9 mouse cellular contexts compared by ENCODE assay signal in the genomic region with DNA sequence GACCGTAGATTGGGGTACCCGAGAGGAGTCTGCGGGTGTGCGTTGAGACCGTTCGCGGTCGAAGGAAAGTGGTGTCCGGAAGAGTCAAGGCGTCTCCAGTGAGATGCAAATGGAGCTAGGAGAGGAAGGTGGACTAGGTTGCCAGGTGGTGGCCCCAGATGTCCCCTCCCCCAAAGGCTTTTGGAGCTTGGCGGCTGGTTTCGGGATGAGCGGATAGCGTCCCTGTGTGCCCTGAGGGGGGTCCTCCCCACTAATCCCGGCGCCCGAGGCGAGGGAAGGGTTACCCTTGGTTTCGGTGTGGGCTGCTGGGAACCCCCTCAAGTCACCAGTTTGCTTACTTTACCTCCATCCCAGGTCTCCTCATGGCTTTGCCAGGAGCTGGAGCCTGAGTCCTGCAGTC. TPM values are rescaled to one million over a fixed set of nuclear protein-coding genes. Genes with fewer than 3 reads are reported as not detected.
DNase-seq lines count a peak whose midpoint lies in the region; ATAC-seq and TF ChIP-seq lines count a peak whose summit lies in the region.
"Had no signal": no experiment of that assay in that cellular context is flagged by ENCODE, and none has a peak within 500 bp of the region (broad histone marks: within the 10 kb centered on the region; RNA-seq: fewer than 3 reads in every experiment).

No protein-coding gene starts in this region.

- no peaks in the 10 kb centered on the region for H3K36me3 ChIP-seq in heart, embryonic 14.5 days (ENCODE audit: control insufficient read depth, insufficient read depth, low read length)
- H3K36me3 ChIP-seq in ES-E14 (ENCODE audit: control insufficient read depth, insufficient read depth, low read length, poor library complexity, severe bottlenecking) = peaks cover 16% of the 10 kb centered on the region; the same call in 1 of the 2 replicates
- H3K36me3 ChIP-seq in forebrain, embryonic 16.5 days (ENCODE audit: control insufficient read depth, insufficient read depth) = no peaks in the 10 kb centered on the region
- no peaks in the 10 kb centered on the region for H3K36me3 ChIP-seq in liver, embryonic 14.5 days (replicated peaks; ENCODE audit: control insufficient read depth, insufficient read depth, low read depth)

- H3K27ac ChIP-seq in heart, embryonic 14.5 days (replicated peaks in 1 of 2; ENCODE audit: control insufficient read depth in 1 of 2, insufficient read depth in 1 of 2, low read depth in 2 of 2, low read length in 2 of 2) = no peak overlapping the region
- peak overlapping the region; percentile 86 for H3K27ac ChIP-seq in ES-E14 (ENCODE audit: insufficient read depth, low read depth, low read length, poor library complexity, severe bottlenecking)
- H3K27ac ChIP-seq in forebrain, embryonic 16.5 days (ENCODE audit: low read length) = no peak overlapping the region
- no peak overlapping the region for H3K27ac ChIP-seq in liver, embryonic 14.5 days

- H3K9me3 ChIP-seq in heart, embryonic 14.5 days (ENCODE audit: control insufficient read depth, low read length) = no peaks in the 10 kb centered on the region
- H3K9me3 ChIP-seq in ES-E14 (ENCODE audit: control insufficient read depth, insufficient read depth, low read depth, low read length) = no peaks in the 10 kb centered on the region
- no peaks in the 10 kb centered on the region for H3K9me3 ChIP-seq in forebrain, embryonic 16.5 days (ENCODE audit: control insufficient read depth, low read length)
- no peaks in the 10 kb centered on the region for H3K9me3 ChIP-seq in liver, embryonic 14.5 days (ENCODE audit: control insufficient read depth, low read length)

- 0% methylated on average over 19 of the region's 19 CpGs for WGBS in heart, embryonic 14.5 days
- WGBS in forebrain, embryonic 16.5 days = under 1% methylated on average over 19 of the region's 19 CpGs
- WGBS in liver, embryonic 14.5 days (ENCODE audit: insufficient replicate concordance) = 2% methylated on average over 19 of the region's 19 CpGs

- H3K4me2 ChIP-seq in heart, embryonic 14.5 days (ENCODE audit: low read length) = peak overlapping the region; percentile 97
- H3K4me2 ChIP-seq in forebrain, embryonic 16.5 days (ENCODE audit: low read length) = peak overlapping the region; percentile 78
- peak overlapping the region; percentile 47 for H3K4me2 ChIP-seq in liver, embryonic 14.5 days (ENCODE audit: low read depth)

- intact Hi-C loops in heart, postnatal 14 days (cut with DNase I) = no loop called here

- peaks cover 59% of the 10 kb centered on the region for H3K27me3 ChIP-seq in heart, embryonic 14.5 days (ENCODE audit: control insufficient read depth, insufficient read depth, low read length)
- H3K27me3 ChIP-seq in forebrain, embryonic 16.5 days (replicated peaks; ENCODE audit: control insufficient read depth, insufficient read depth, low read length) = peaks cover 31% of the 10 kb centered on the region
- H3K27me3 ChIP-seq in liver, embryonic 14.5 days (ENCODE audit: control insufficient read depth, insufficient read depth, low read length) = peaks cover 31% of the 10 kb centered on the region
- H3K27me3 ChIP-seq: Patski had no signal

- no peak for TF ChIP-seq EP300 in liver, embryonic 14.5 days (IDR thresholded peaks at IDR 0.05; ENCODE audit: low read depth)

- peaks cover 2 to 16% of the 10 kb centered on the region in 2 experiments; a peak in 3 of 4 replicates for H3K4me1 ChIP-seq in heart, embryonic 14.5 days (ENCODE audit: control insufficient read depth in 2 of 2, insufficient read depth in 2 of 2, low read length in 2 of 2)
- H3K4me1 ChIP-seq in ES-E14 (ENCODE audit: control insufficient read depth in 2 of 2, insufficient read depth in 2 of 2, low read length in 2 of 2, poor library complexity in 1 of 2) = peaks cover 17 to 29% of the 10 kb centered on the region in 2 experiments
- H3K4me1 ChIP-seq in forebrain, embryonic 16.5 days (replicated peaks; ENCODE audit: control insufficient read depth, insufficient read depth, low read length) = peaks cover 14% of the 10 kb centered on the region
- H3K4me1 ChIP-seq in liver, embryonic 14.5 days (replicated peaks; ENCODE audit: control insufficient read depth in 2 of 2, insufficient read depth in 2 of 2, low read length in 1 of 2) = no peaks in the 10 kb centered on the region

- peak overlapping the region; percentile 45 to 55 for H3K4me3 ChIP-seq in heart, embryonic 14.5 days (ENCODE audit: control insufficient read depth in 1 of 2, insufficient read depth in 1 of 2, low read depth in 1 of 2, low read length in 2 of 2)
- H3K4me3 ChIP-seq in ES-E14 (ENCODE audit: insufficient read depth in 1 of 2, low read depth in 1 of 2, low read length in 2 of 2, poor library complexity in 1 of 2, severe bottlenecking in 1 of 2) = peak overlapping the region; percentile 78 to 81
- peak overlapping the region; percentile 47 for H3K4me3 ChIP-seq in forebrain, embryonic 16.5 days (replicated peaks; ENCODE audit: low read length)
- peak overlapping the region; percentile 41 to 53 for H3K4me3 ChIP-seq in liver, embryonic 14.5 days (ENCODE audit: insufficient read depth in 1 of 2, low read depth in 2 of 2, low read length in 2 of 2)

- no peak for TF ChIP-seq CTCF in liver, embryonic 14.5 days (IDR thresholded peaks at IDR 0.05; ENCODE audit: low read depth)

- no peak for ATAC-seq in heart, embryonic 14.5 days (ENCODE audit: insufficient number of reproducible peaks, insufficient read depth, low FRiP score, low read depth)
- ATAC-seq in forebrain, embryonic 16.5 days = no peak
- ATAC-seq in liver, embryonic 14.5 days (ENCODE audit: insufficient read depth) = no peak
- ATAC-seq: Patski had no signal

- no peak overlapping the region for H3K9ac ChIP-seq in heart, embryonic 14.5 days (ENCODE audit: low read length)
- H3K9ac ChIP-seq in ES-E14 (ENCODE audit: insufficient read depth, low read depth, low read length, poor library complexity, severe bottlenecking) = peak overlapping the region; percentile 80
- no peak overlapping the region for H3K9ac ChIP-seq in forebrain, embryonic 16.5 days (replicated peaks; ENCODE audit: low read depth, low read length)
- peak overlapping the region; percentile 20; the same call in 1 of the 2 replicates for H3K9ac ChIP-seq in liver, embryonic 14.5 days (replicated peaks)

- in situ Hi-C loops in ES-E14 (cut with MboI; ENCODE audit: low sequenced_read_pairs in 2 of 2, unreplicated experiment in 2 of 2) = no loop called here

- DNase-seq in heart, postnatal 14 days = no peak
- no peak for DNase-seq in ES-E14 (ENCODE audit: low read depth, low spot score)
- DNase-seq in liver, embryonic 14.5 days (ENCODE audit: low read depth in 3 of 3, low spot score in 3 of 3) = no peak
- no peak for DNase-seq in right cerebral cortex, postnatal 14 days
- no peak for DNase-seq in layer of hippocampus, postnatal 36 days
- no peak for DNase-seq in thymus, postnatal 36 days

TF ChIP-seq in ES-E14, 5 proteins besides CTCF, POLR2A, EP300 and RAD21:
- TF ChIP-seq ZNF384 (IDR thresholded peaks at IDR 0.05; ENCODE audit: low read depth, low read length) (no peak), CHD2 (IDR thresholded peaks at IDR 0.05; ENCODE audit: low read depth, low read length) (no peak), MAFK (IDR thresholded peaks at IDR 0.05; ENCODE audit: insufficient read depth, low read depth, low read length) (no peak), ZC3H11A (IDR thresholded peaks at IDR 0.05; ENCODE audit: borderline replicate concordance, low read depth, low read length) (no peak), HCFC1 (IDR thresholded peaks at IDR 0.05; ENCODE audit: borderline replicate concordance, insufficient read depth, low read length) (no peak)

RNA-seq across cellular contexts. Expression of a gene that starts 0.8 kb away (rescaled TPM):
- polyA plus RNA-seq in heart, embryonic 14.5 days (2014; fragmentation: Nextera tagmentation; extraction: Ambion mirVana) = 0.49 and 0.82 TPM in 2 replicates
- under 1 TPM; 0.39 to 0.96 TPM for total RNA-seq in heart, postnatal 14 days (2021)
- total RNA-seq in ES-E14 (2012; rRNA removed) = 254 and 424 TPM in 2 replicates
- polyA plus RNA-seq in forebrain, embryonic 16.5 days (2015; fragmentation: Nextera tagmentation; extraction: Ambion mirVana) = 3.0 and 4.2 TPM in 2 replicates
- 9.6 and 11.4 TPM in 2 replicates for polyA plus RNA-seq in liver, embryonic 14.5 days (2012; rRNA removed)
- 13.7 and 14.8 TPM in 2 replicates for polyA plus RNA-seq in liver, embryonic 14.5 days (2014; fragmentation: Nextera tagmentation; extraction: Ambion mirVana)
- under 1 TPM; 0.20 to 0.48 TPM for total RNA-seq in layer of hippocampus, postnatal 36 days (2021)

RNA-seq across cellular contexts. Expression of a gene that starts 30.7 kb away (rescaled TPM):
- 7.3 and 9.3 TPM in 2 replicates for polyA plus RNA-seq in heart, embryonic 14.5 days (2014; fragmentation: Nextera tagmentation; extraction: Ambion mirVana)
- 100 to 1,000 TPM in 1 of 2 experiments, 10 to 100 TPM in 1; 91.0 to 106 TPM for total RNA-seq in heart, postnatal 14 days (2021)
- total RNA-seq in ES-E14 (2012; rRNA removed) = 83.5 and 86.5 TPM in 2 replicates
- 7.9 and 9.2 TPM in 2 replicates for polyA plus RNA-seq in forebrain, embryonic 16.5 days (2015; fragmentation: Nextera tagmentation; extraction: Ambion mirVana)
- 61.5 and 76.5 TPM in 2 replicates for polyA plus RNA-seq in liver, embryonic 14.5 days (2012; rRNA removed)
- polyA plus RNA-seq in liver, embryonic 14.5 days (2014; fragmentation: Nextera tagmentation; extraction: Ambion mirVana) = 8.8 and 12.3 TPM in 2 replicates
- total RNA-seq in layer of hippocampus, postnatal 36 days (2021) = 10 to 100 TPM; 86.3 to 90.8 TPM

Comparison
In these comparisons a context has a peak if more than half of its experiments do, and no peak if none do; other contexts are left out.
1. H3K4me2 ChIP-seq: peak in every context shown above with its lines; median percentile 97 in heart, embryonic 14.5 days; 78 in forebrain, embryonic 16.5 days; 47 in liver, embryonic 14.5 days.
2. H3K9ac ChIP-seq: peak in ES-E14 (single experiment) and liver, embryonic 14.5 days (single experiment); none in heart, embryonic 14.5 days (single experiment) and forebrain, embryonic 16.5 days (single experiment).
3. RNA of a gene that starts 0.8 kb away (total RNA-seq): 254 to 424 TPM in ES-E14; 0.39 to 0.96 TPM in heart, postnatal 14 days and 0.20 to 0.48 TPM in layer of hippocampus, postnatal 36 days; every median in the first group is over 100 times any median in the second.
4. Peak in every context shown above with its lines, with median percentiles within 50 percentile points of each other: H3K4me3 ChIP-seq.